Mouse (Mus musculus) stomach, postnatal 0 days (tissue): ENCODE data around the gene Pard6b.

Experiments used
- CTCF ChIP-seq: IDR thresholded peaks from 2 replicates; pipeline ENCODE4 v1.5.1; 2016; ENCODE audit warnings: antibody characterized with exemption, low read depth, mild to moderate bottlenecking, moderate library complexity
- EP300 ChIP-seq: optimal IDR thresholded peaks from 2 replicates; pipeline ENCODE3; 2016; ENCODE audit warnings: antibody characterized with exemption

DNA sequence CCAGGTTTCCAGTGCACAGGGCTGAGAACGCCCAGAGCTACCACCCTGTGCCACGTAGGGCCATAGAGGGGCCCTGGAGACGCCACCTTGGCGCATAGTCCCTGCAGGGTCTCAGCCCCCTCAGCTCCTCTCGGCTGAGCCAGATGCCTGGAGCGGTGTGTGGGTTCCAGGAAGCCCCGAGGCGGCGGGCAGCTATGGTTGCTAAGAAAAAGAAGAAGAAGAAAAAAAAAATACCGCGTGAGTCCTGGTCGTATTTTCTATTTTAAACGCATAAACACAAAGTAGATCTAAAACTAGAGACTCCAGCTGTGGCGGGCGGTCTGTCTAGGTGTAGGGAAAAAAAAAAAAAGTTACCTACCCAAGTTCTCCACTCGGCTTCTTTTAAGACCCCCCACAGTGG is 37.2 kb downstream of the Pard6b start:
- TF ChIP-seq CTCF (no peak), EP300 (no peak)
